Mouse (Mus musculus): Measurements from ENCODE around the gene Hmg20b. TPM values are rescaled to one million over a fixed set of nuclear protein-coding genes. Genes with fewer than 3 reads are reported as not detected.

The Hmg20b gene
- polyA plus RNA-seq (2012; rRNA removed) = 42.7 and 43.4 TPM in 2 replicates

DNA sequence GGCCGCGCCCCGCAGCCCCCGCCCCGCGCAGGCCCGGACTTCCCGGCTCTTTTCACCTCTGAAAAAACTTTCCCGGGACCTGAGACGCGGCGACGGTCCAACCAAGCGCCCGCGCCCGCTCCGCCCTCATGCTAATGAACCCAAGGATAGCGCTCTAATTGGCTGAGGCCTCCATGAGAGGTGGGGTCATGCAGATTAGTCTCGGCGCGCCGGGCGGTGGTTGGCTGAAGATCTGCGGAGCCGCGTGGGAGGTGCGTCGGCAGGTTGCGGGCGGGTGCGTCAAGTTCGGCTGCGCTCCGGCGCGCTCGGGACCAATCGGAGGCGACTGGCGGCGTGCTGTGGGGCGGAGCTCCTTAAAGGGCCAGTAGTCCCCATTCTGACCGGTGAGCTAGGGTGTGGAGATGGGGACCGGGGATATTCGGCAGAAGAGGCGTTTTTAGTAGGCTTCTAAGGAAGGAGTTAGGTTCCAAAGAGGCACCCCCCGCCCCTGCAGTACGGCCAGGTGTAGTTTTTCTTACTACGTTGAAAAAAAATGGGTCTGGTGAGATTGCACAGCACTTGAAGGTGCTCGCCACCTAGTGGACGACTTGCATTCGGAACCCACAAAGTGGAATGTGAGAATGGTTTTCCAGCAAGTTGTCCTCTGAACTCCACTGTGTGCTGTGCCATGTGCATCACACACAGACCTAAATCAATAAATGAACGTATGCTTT lies at the start of gene Hmg20b:
Gene Hmg20b (minus strand): TSS at position 130 of the 713 bp plus-strand sequence.
- TF ChIP-seq POLR2A (IDR thresholded peaks at IDR 0.05; ENCODE audit: borderline replicate concordance, insufficient read depth, low read length) (peak; percentile 41; the same call in 1 of the 2 replicates), CTCF (IDR thresholded peaks at IDR 0.05; ENCODE audit: borderline replicate concordance, insufficient read depth, low read depth, low read length) (peak; percentile 90; the same call in 1 of the 2 replicates)
- WGBS = under 1% methylated on average over 54 of the region's 54 CpGs
- DNase-seq = peak; percentile 100
- Histone ChIP-seq H3K27me3 (ENCODE audit: control insufficient read depth, insufficient read depth, low read length) (no peaks in the 10 kb centered on the region), H3K4me3 (replicated peaks; ENCODE audit: insufficient read depth, low read depth, low read length) (peak within 1 kb of the TSS; percentile 78), H3K4me1 (ENCODE audit: control insufficient read depth, insufficient read depth, low read length) (peaks cover 6% of the 10 kb centered on the region; the same call in 1 of the 2 replicates), H3K27ac (ENCODE audit: insufficient read depth, low read length) (peak within 1 kb of the TSS; percentile 65)

DNA sequence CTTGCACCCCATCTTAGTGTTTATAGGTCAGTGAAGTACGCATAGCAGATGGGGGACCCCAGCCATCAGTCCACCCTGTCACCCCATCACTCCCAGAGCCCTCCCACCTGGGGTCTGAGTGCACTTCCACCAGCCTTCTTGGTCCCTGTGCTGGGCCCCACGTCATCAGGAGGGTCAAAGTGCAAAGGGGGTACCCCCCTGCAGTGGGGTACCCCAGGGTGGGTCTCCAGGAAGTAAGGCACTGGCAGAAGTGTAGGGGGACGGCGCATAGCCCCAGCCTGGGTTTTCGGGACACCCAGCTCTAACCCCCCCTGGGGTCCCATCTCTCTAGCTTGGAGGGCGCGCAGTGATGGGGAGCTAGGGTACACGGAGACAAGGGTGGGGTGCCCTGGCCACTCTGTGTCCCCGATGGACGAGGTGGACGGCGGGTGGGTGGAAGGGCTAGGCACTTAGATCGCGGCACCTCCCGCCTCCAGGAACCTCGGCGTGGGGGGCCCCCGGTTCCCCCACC lies 49.6 kb upstream of the Hmg20b start:
- H3K4me3 ChIP-seq (replicated peaks; ENCODE audit: insufficient read depth, low read depth, low read length) = no peak overlapping the region
- no peak for DNase-seq
- no peak for TF ChIP-seq CTCF (IDR thresholded peaks at IDR 0.05; ENCODE audit: borderline replicate concordance, insufficient read depth, low read depth, low read length)
- no peak for TF ChIP-seq POLR2A (IDR thresholded peaks at IDR 0.05; ENCODE audit: borderline replicate concordance, insufficient read depth, low read length)
- H3K27ac ChIP-seq (ENCODE audit: insufficient read depth, low read length) = peak overlapping the region; percentile 86
- no peaks in the 10 kb centered on the region for H3K27me3 ChIP-seq (ENCODE audit: control insufficient read depth, insufficient read depth, low read length)
- WGBS = 38% methylated on average over 18 of the region's 18 CpGs
- H3K4me1 ChIP-seq (ENCODE audit: control insufficient read depth, insufficient read depth, low read length) = peaks cover 67% of the 10 kb centered on the region

DNA sequence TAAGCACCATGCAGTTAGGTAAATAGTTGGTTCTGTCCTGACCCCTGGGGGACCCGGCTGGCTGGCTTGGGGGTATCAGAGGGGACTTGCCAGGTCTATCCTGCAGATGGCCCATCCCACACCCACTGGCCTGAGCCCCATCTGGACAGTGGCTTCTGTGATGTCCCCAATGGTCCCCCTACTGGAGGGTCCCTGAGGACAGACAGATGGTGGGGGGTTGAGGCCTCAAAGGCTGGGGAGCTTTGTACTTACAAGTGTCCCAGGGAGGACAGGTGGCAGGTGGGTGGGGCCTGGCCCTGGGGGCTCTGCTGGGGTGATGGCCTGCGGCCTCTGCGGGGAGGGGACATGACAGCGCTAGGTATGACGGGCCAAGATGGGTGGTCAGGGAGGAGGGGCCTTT lies 49.0 kb upstream of the Hmg20b start:
- TF ChIP-seq POLR2A (IDR thresholded peaks at IDR 0.05; ENCODE audit: borderline replicate concordance, insufficient read depth, low read length) (no peak), CTCF (IDR thresholded peaks at IDR 0.05; ENCODE audit: borderline replicate concordance, insufficient read depth, low read depth, low read length) (no peak)
- H3K4me1 ChIP-seq (ENCODE audit: control insufficient read depth, insufficient read depth, low read length) = peaks cover 67% of the 10 kb centered on the region
- WGBS = 13% methylated on average over 5 of the region's 5 CpGs
- peak in 1 of 2 experiments; percentile 53 for DNase-seq
- no peak overlapping the region for H3K27ac ChIP-seq (ENCODE audit: insufficient read depth, low read length)
- H3K27me3 ChIP-seq (ENCODE audit: control insufficient read depth, insufficient read depth, low read length) = no peaks in the 10 kb centered on the region
- H3K4me3 ChIP-seq (replicated peaks; ENCODE audit: insufficient read depth, low read depth, low read length) = no peak overlapping the region

DNA sequence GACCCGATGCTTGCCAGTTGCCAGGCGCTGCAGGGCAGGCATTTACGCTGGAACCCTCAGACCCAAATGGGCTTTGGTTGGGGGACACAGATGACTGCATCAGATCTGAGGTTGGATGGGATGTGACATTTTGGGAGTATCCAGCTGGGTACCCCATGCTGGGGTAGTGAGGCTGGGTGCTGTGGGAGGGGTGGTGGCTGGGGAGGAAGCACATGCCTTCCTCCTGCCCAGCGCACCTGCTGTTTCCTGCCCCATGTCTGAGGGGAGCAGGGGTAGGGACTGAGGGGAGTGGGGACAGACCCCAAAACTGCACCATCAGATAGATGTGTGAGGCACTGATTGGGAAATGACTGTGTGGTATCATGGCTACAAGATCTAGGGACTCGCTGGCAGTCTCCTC lies 46.5 kb upstream of the Hmg20b start:
- peak in 1 of 2 experiments; percentile 45 for DNase-seq
- no peak overlapping the region for H3K27ac ChIP-seq (ENCODE audit: insufficient read depth, low read length)
- TF ChIP-seq CTCF (IDR thresholded peaks at IDR 0.05; ENCODE audit: borderline replicate concordance, insufficient read depth, low read depth, low read length) = no peak
- no peak for TF ChIP-seq POLR2A (IDR thresholded peaks at IDR 0.05; ENCODE audit: borderline replicate concordance, insufficient read depth, low read length)
- H3K27me3 ChIP-seq (ENCODE audit: control insufficient read depth, insufficient read depth, low read length) = no peaks in the 10 kb centered on the region
- H3K4me3 ChIP-seq (replicated peaks; ENCODE audit: insufficient read depth, low read depth, low read length) = no peak overlapping the region
- WGBS = 60% methylated on average over 5 of the region's 5 CpGs
- peaks cover 60% of the 10 kb centered on the region for H3K4me1 ChIP-seq (ENCODE audit: control insufficient read depth, insufficient read depth, low read length)

DNA sequence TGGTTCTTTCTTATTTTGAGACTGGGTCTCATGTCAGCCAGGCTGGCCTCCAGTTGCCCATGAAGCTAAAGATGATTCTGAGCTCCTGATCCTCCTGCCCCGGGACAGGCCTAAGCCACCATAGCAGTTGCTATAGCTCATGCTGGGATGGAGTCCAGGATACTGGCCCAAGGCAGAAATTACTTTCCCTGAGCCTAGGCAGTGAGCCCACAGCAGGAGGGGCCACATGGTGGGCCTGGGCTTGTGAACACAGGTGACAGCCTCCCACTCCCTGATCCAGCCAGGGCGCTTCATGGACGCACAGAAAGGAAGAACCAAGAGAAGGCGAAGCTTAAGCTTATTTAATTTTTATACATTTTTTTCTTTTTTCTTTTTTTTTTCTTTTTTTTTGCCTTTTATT lies 45.6 kb upstream of the Hmg20b start:
- Histone ChIP-seq H3K27me3 (ENCODE audit: control insufficient read depth, insufficient read depth, low read length) (no peaks in the 10 kb centered on the region), H3K4me1 (ENCODE audit: control insufficient read depth, insufficient read depth, low read length) (peaks cover 51% of the 10 kb centered on the region), H3K27ac (ENCODE audit: insufficient read depth, low read length) (no peak overlapping the region), H3K4me3 (replicated peaks; ENCODE audit: insufficient read depth, low read depth, low read length) (no peak overlapping the region)
- TF ChIP-seq POLR2A (IDR thresholded peaks at IDR 0.05; ENCODE audit: borderline replicate concordance, insufficient read depth, low read length) = no peak
- TF ChIP-seq CTCF (IDR thresholded peaks at IDR 0.05; ENCODE audit: borderline replicate concordance, insufficient read depth, low read depth, low read length) = no peak
- DNase-seq = peak in 1 of 2 experiments; percentile 50
- WGBS = 34% methylated on average over 4 of the region's 4 CpGs

DNA sequence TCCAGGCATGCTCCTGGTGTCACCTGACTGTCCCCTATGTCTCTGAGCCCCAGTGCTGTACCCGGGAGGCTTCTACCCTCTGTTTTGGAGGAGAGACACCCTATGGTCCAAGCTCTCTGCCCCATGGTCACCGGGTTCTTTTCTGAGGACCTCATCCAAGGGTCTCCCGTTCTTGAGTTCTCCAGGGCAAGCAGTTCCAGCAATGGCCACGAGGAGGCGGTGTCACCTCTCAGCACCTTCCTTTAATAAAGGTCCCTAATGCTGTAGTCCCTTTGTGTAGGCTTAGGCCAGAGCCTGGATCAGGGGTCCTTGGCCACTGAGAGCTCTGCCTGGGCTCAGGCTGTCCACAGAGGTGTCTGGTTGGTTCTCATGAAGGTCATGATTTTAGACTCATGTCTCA lies 44.8 kb upstream of the Hmg20b start:
- DNase-seq = peak; percentile 61 to 79

DNA sequence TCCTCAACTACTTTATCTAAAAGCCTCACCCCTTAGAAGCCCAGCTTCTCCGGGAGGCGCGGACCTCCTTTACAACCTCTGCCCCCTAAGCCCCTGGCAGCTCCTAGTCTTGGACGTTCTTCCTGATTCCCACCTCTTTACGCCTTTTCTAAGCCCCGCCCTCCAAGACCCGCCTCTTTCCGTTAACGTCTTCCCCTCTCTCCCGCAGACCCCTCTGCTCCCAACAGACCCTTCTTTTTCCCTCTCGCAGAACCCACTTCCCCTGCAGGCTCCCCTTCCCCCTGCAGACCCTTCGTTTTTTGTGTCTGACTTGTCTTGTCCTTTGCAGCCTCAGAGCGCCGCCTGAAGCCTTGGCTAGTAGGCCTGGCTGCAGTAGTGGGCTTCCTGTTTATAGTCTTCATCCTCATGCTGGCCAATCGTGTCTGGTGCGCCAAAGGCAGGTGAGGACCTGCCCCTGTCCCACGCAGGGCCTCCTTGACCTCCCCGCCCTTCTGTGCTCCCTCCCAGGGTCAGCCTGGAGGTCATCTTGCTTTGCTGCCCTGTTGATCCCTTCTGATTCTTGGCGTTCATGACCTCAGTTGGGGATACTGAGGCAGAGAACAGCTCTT lies 43.3 kb upstream of the Hmg20b start:
- no peak overlapping the region for H3K27ac ChIP-seq (ENCODE audit: insufficient read depth, low read length)

More for the DNA sequence above, 44.8 kb upstream of the Hmg20b start:
- TF ChIP-seq POLR2A (IDR thresholded peaks at IDR 0.05; ENCODE audit: borderline replicate concordance, insufficient read depth, low read length) (no peak), CTCF (IDR thresholded peaks at IDR 0.05; ENCODE audit: borderline replicate concordance, insufficient read depth, low read depth, low read length) (peak; percentile 93)
- 9% methylated on average over 5 of the region's 5 CpGs for WGBS
- H3K4me3 ChIP-seq (replicated peaks; ENCODE audit: insufficient read depth, low read depth, low read length) = no peak overlapping the region
- H3K4me1 ChIP-seq (ENCODE audit: control insufficient read depth, insufficient read depth, low read length) = peaks cover 46% of the 10 kb centered on the region
- no peaks in the 10 kb centered on the region for H3K27me3 ChIP-seq (ENCODE audit: control insufficient read depth, insufficient read depth, low read length)
- H3K27ac ChIP-seq (ENCODE audit: insufficient read depth, low read length) = no peak overlapping the region

More for the DNA sequence above, 43.3 kb upstream of the Hmg20b start:
- Histone ChIP-seq H3K4me3 (replicated peaks; ENCODE audit: insufficient read depth, low read depth, low read length) (no peak overlapping the region), H3K27me3 (ENCODE audit: control insufficient read depth, insufficient read depth, low read length) (no peaks in the 10 kb centered on the region), H3K4me1 (ENCODE audit: control insufficient read depth, insufficient read depth, low read length) (peaks cover 34% of the 10 kb centered on the region)
- no peak for DNase-seq
- 16% methylated on average over 19 of the region's 19 CpGs for WGBS
- TF ChIP-seq POLR2A (IDR thresholded peaks at IDR 0.05; ENCODE audit: borderline replicate concordance, insufficient read depth, low read length) (no peak), CTCF (IDR thresholded peaks at IDR 0.05; ENCODE audit: borderline replicate concordance, insufficient read depth, low read depth, low read length) (no peak)

Measured in cerebellum, adult 2 months (tissue).